Mouse (Mus musculus) Patski (cell line): Measurements from ENCODE around the gene Grin2a. TPM values are rescaled to one million over a fixed set of nuclear protein-coding genes. Genes with fewer than 3 reads are reported as not detected.

Experiments
- ATAC-seq: fragments of 100-300 bp; one replicate; pipeline ENCODE4 v1.8.0; 2021
- CTCF ChIA-PET: fragments of 350-600 bp; sonication (Branson Sonifier 250); formaldehyde crosslinking; loops from one replicate; lab custom pipeline; 2022; ENCODE audit warnings: inconsistent platforms; lab: Charles Lee
- POLR2A ChIA-PET: fragments of 350-600 bp; sonication (Branson Sonifier 250); formaldehyde crosslinking; loops from one replicate; lab custom pipeline; 2022; ENCODE audit warnings: antibody characterized with exemption, inconsistent platforms; lab: Charles Lee
- DNase-seq: peaks from one replicate; pipeline ENCODE4 v3.0.0-alpha.2; 2011; ENCODE audit warnings: low read depth, low spot score
- H3K27me3 ChIP-seq: fragments of 371-371 bp; one replicate; pipeline ENCODE4 v1.5.1; 2021
- CTCF ChIP-seq: fragments of 100-300 bp; IDR thresholded peaks from one replicate; pipeline ENCODE4 v1.5.1; 2021
- in situ Hi-C: fragments of 300-500 bp; cut with MboI; formaldehyde crosslinking; loops from 3 replicates; pipeline ENCODE4 v1.11.1; 2018; ENCODE audit warnings: low pct_unique_long_range_greater_than_20kb, mixed read lengths
- polyA plus RNA-seq: library from polyadenylated mRNA; unstranded; gene quantifications from one replicate; pipeline ENCODE4 v1.2.3, GENCODE M21; 2021

The Grin2a gene
- polyA plus RNA-seq, 1 experiment from 2014 or later: 0.42 TPM

GRCm38 (mm10) chr16:9819508-9819907 is 175.9 kb downstream of the Grin2a start:
- POLR2A ChIA-PET: no interaction called here
- in situ Hi-C loops: no loop called here
- ATAC-seq: peak; percentile 90
- no peak for TF ChIP-seq CTCF
- DNase-seq: peak; percentile 24
- CTCF ChIA-PET: no interaction called here
- no peaks in the 10 kb centered on the region for H3K27me3 ChIP-seq

- no peak for TF ChIP-seq CTCF
- ATAC-seq: no peak
- CTCF ChIA-PET: no interaction called here
- H3K27me3 ChIP-seq: no peaks in the 10 kb centered on the region
- DNase-seq: no peak
- POLR2A ChIA-PET: no interaction called here
- in situ Hi-C loops: no loop called here
Observed at GRCm38 (mm10) chr16:9801338-9801737, 194.0 kb downstream of the Grin2a start.

GRCm38 (mm10) chr16:9800221-9800620 is 195.1 kb downstream of the Grin2a start:
- no peaks in the 10 kb centered on the region for H3K27me3 ChIP-seq
- DNase-seq (no peak), ATAC-seq (no peak)
- no peak for TF ChIP-seq CTCF
- in situ Hi-C loops: no loop called here
- CTCF ChIA-PET: no interaction called here
- POLR2A ChIA-PET: no interaction called here

- TF ChIP-seq CTCF: no peak
- ChIA-PET CTCF (no interaction called here), POLR2A (no interaction called here)
- ATAC-seq: no peak
- in situ Hi-C loops: no loop called here
- no peak for DNase-seq
- no peaks in the 10 kb centered on the region for H3K27me3 ChIP-seq
Observed at GRCm38 (mm10) chr16:9792976-9793375, 202.4 kb downstream of the Grin2a start.

- ATAC-seq (no peak), DNase-seq (no peak)
- TF ChIP-seq CTCF: no peak
- peaks cover 6% of the 10 kb centered on the region for H3K27me3 ChIP-seq
- ChIA-PET CTCF (no interaction called here), POLR2A (no interaction called here)
- in situ Hi-C loops: no loop called here
Observed at GRCm38 (mm10) chr16:9786261-9786660, 209.1 kb downstream of the Grin2a start.

GRCm38 (mm10) chr16:9785821-9786220 is 209.5 kb downstream of the Grin2a start:
- in situ Hi-C loops: no loop called here
- no peak for TF ChIP-seq CTCF

GRCm38 (mm10) chr16:9768981-9769380 is 226.4 kb downstream of the Grin2a start:
- ATAC-seq: no peak
- ChIA-PET POLR2A (no interaction called here), CTCF (no interaction called here)
- no peak for DNase-seq
- in situ Hi-C loops: no loop called here
- H3K27me3 ChIP-seq: no peaks in the 10 kb centered on the region
- no peak for TF ChIP-seq CTCF

More at GRCm38 (mm10) chr16:9785821-9786220, 209.5 kb downstream of the Grin2a start:
- ChIA-PET POLR2A (no interaction called here), CTCF (no interaction called here)
- H3K27me3 ChIP-seq: peaks cover 6% of the 10 kb centered on the region
- ATAC-seq (no peak), DNase-seq (no peak)

- ChIA-PET POLR2A (no interaction called here), CTCF (no interaction called here)
- ATAC-seq (no peak), DNase-seq (no peak)
- no peaks in the 10 kb centered on the region for H3K27me3 ChIP-seq
- no peak for TF ChIP-seq CTCF
- in situ Hi-C loops: no loop called here
Observed at GRCm38 (mm10) chr16:9768356-9768755, 227.0 kb downstream of the Grin2a start.

- DNase-seq (no peak), ATAC-seq (no peak)
- POLR2A ChIA-PET: no interaction called here
- in situ Hi-C loops: no loop called here
- no peak for TF ChIP-seq CTCF
- CTCF ChIA-PET: no interaction called here
- H3K27me3 ChIP-seq: no peaks in the 10 kb centered on the region
Observed at GRCm38 (mm10) chr16:9767946-9768345, 227.4 kb downstream of the Grin2a start.

- H3K27me3 ChIP-seq: no peaks in the 10 kb centered on the region
- ATAC-seq: no peak
- ChIA-PET CTCF (no interaction called here), POLR2A (interaction anchor here (0.7 kb wide), 1 partner anchor 645 kb away, joined by 3 read pairs; no protein-coding TSS in a partner anchor)
- no peak for DNase-seq
- in situ Hi-C loops: no loop called here
- TF ChIP-seq CTCF: no peak
Observed at GRCm38 (mm10) chr16:9764086-9764485, 231.3 kb downstream of the Grin2a start.

- DNase-seq (no peak), ATAC-seq (no peak)
- ChIA-PET CTCF (no interaction called here), POLR2A (no interaction called here)
- H3K27me3 ChIP-seq: no peaks in the 10 kb centered on the region
- in situ Hi-C loops: no loop called here
- TF ChIP-seq CTCF: no peak
Observed at GRCm38 (mm10) chr16:9760347-9760746, 235.0 kb downstream of the Grin2a start.

- ChIA-PET POLR2A (no interaction called here), CTCF (no interaction called here)
- no peak for DNase-seq
- H3K27me3 ChIP-seq: no peaks in the 10 kb centered on the region
- no peak for TF ChIP-seq CTCF
- ATAC-seq: no peak
- in situ Hi-C loops: no loop called here
Observed at GRCm38 (mm10) chr16:9756849-9757248, 238.5 kb downstream of the Grin2a start.
